Mouse (Mus musculus): ENCODE measurements around the gene Pacrg.

DNA sequence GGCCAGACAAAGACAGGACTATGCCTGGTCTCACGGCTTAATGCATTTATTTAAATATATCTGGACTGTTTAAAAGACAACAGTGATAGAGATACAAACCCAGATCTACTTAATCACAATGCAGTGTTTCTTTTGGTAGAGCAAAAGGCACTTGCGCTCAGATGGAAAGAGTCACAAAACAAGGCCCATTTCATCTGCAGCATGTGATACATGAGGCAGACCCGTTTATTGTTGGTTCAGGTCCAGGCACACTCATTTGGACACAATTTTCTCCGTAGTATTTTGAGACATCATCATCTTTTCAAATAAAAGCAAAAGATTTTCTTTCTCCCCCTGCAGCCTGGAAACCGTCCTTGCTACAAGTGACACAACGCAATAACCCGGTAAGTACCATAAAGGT is 384.1 kb downstream of the Pacrg start:
- TF ChIP-seq POLR2A (IDR thresholded peaks at IDR 0.05; ENCODE audit: extremely low read depth, insufficient read depth, low read length) (no peak), CTCF (IDR thresholded peaks at IDR 0.05; ENCODE audit: low read depth, low read length) (no peak)

All from liver, adult 2 months (tissue).